Mouse (Mus musculus): ENCODE measurements around the gene Clstn1. TPM values are rescaled to one million over a fixed set of nuclear protein-coding genes. Genes with fewer than 3 reads are reported as not detected.

The Clstn1 gene
- total RNA-seq, 2 experiments from 2014 or later, result 78.9 to 80.6 TPM

Small RNA genes lying within 50 kb of the gene (microRNA-seq; reads per million reads assigned to microRNA genes)
- gene Mir5616 (not detected), gene Mir7023 (not detected)

Other genes with a start within 250 kb of the Clstn1 start
- gene Ube4b, start 159.7 kb upstream of the Clstn1 start, total RNA-seq (2021), result 10 to 100 TPM; 77.9 to 86.7 TPM
- 10 to 100 TPM; 11.0 to 13.5 TPM for gene Rbp7, start 131.5 kb upstream of the Clstn1 start, total RNA-seq (2021)
- not detected for gene Tmem274, start 109.1 kb upstream of the Clstn1 start, total RNA-seq (2021)
- 10 to 100 TPM; 12.9 to 13.0 TPM for gene Nmnat1, start 101.3 kb upstream of the Clstn1 start, total RNA-seq (2021)
- 10 to 100 TPM; 25.0 to 27.6 TPM for gene Lzic, start 101.2 kb upstream of the Clstn1 start, total RNA-seq (2021)
- 100 to 1,000 TPM in 1 of 2 experiments, 10 to 100 TPM in 1; 93.5 to 100 TPM for gene Ctnnbip1, start 68.2 kb upstream of the Clstn1 start, total RNA-seq (2021)
- gene Pik3cd, start 116.1 kb downstream of the Clstn1 start, total RNA-seq (2021), result 10 to 100 TPM in 1 of 2 experiments, 1 to 10 TPM in 1; 8.7 to 11.7 TPM
- 10 to 100 TPM; 60.5 to 67.7 TPM for gene Tmem201, start 151.6 kb downstream of the Clstn1 start, total RNA-seq (2021)
- gene Slc25a33, start 187.8 kb downstream of the Clstn1 start, total RNA-seq (2021), result 1 to 10 TPM; 5.8 to 9.0 TPM

Data from gastrocnemius, postnatal 4 days (tissue).